8 mouse cellular contexts compared by ENCODE assay signal in genomic region chr17:31535871-31536629, GRCm38 (mm10). TPM values are rescaled to one million over a fixed set of nuclear protein-coding genes. Genes with fewer than 3 reads are reported as not detected.
DNase-seq lines count a peak whose midpoint lies in the region; ATAC-seq and TF ChIP-seq lines count a peak whose summit lies in the region.

No protein-coding gene starts in this region.

- WGBS in hindbrain, embryonic 12.5 days = 24% methylated on average over 8 of the region's 8 CpGs
- 46% methylated on average over 8 of the region's 8 CpGs for WGBS in midbrain, embryonic 11.5 days
- WGBS in stomach, postnatal 0 days = 19% methylated on average over 8 of the region's 8 CpGs

- H3K9me3 ChIP-seq in hindbrain, embryonic 12.5 days (replicated peaks) = no peaks in the 10 kb centered on the region
- no peaks in the 10 kb centered on the region for H3K9me3 ChIP-seq in midbrain, embryonic 11.5 days (ENCODE audit: control insufficient read depth, low read length)
- no peaks in the 10 kb centered on the region for H3K9me3 ChIP-seq in stomach, postnatal 0 days (ENCODE audit: control insufficient read depth, low read length)

- peak; percentile 86 for ATAC-seq in hindbrain, embryonic 12.5 days (ENCODE audit: low FRiP score)
- ATAC-seq in midbrain, embryonic 11.5 days (ENCODE audit: low FRiP score) = peak; percentile 57
- peak; percentile 68; the same call in 1 of the 2 replicates for ATAC-seq in stomach, postnatal 0 days (ENCODE audit: low FRiP score, low TSS enrichment)
- ATAC-seq in erythroblast, adult 5-6 weeks (replicated peaks; ENCODE audit: low FRiP score, poor library complexity, severe bottlenecking) = no peak

- H3K9ac ChIP-seq in hindbrain, embryonic 12.5 days = no peak overlapping the region
- peak overlapping the region; percentile 51 for H3K9ac ChIP-seq in midbrain, embryonic 11.5 days (ENCODE audit: low read length)
- no peak overlapping the region for H3K9ac ChIP-seq in stomach, postnatal 0 days (ENCODE audit: low read length)

- no peak overlapping the region for H3K4me3 ChIP-seq in hindbrain, embryonic 12.5 days
- no peak overlapping the region for H3K4me3 ChIP-seq in midbrain, embryonic 11.5 days (ENCODE audit: low read depth, low read length)
- H3K4me3 ChIP-seq in stomach, postnatal 0 days (ENCODE audit: low read depth, low read length) = no peak overlapping the region

- no peak for TF ChIP-seq EP300 in stomach, postnatal 0 days (optimal IDR thresholded peaks at IDR 0.05)

- TF ChIP-seq CTCF in stomach, postnatal 0 days (IDR thresholded peaks at IDR 0.05; ENCODE audit: low read depth) = no peak

- no peaks in the 10 kb centered on the region for H3K27me3 ChIP-seq in hindbrain, embryonic 12.5 days
- H3K27me3 ChIP-seq in midbrain, embryonic 11.5 days (ENCODE audit: control insufficient read depth, insufficient read depth, low read length) = no peaks in the 10 kb centered on the region
- H3K27me3 ChIP-seq in stomach, postnatal 0 days (ENCODE audit: control insufficient read depth, insufficient read depth, low read length) = no peaks in the 10 kb centered on the region

- DNase-seq in urinary bladder, postnatal 4 days (ENCODE audit: low spot score in 2 of 2) = peak; percentile 54 to 69
- no peak for DNase-seq in urinary bladder, adult 2 months (ENCODE audit: low spot score)
- DNase-seq in gastrocnemius, adult 18-20 months (ENCODE audit: low spot score) = peak; percentile 30
- DNase-seq in layer of hippocampus, postnatal 10 days (ENCODE audit: low spot score in 2 of 2) = peak; percentile 73 to 78
- peak; percentile 88 for DNase-seq in midbrain, embryonic 11.5 days (ENCODE audit: low spot score, missing footprints)
- peak; percentile 25 for DNase-seq in stomach, postnatal 0 days (ENCODE audit: low spot score)

- peaks cover 19% of the 10 kb centered on the region for H3K4me1 ChIP-seq in hindbrain, embryonic 12.5 days
- H3K4me1 ChIP-seq in midbrain, embryonic 11.5 days (ENCODE audit: control insufficient read depth, insufficient read depth, low read length) = peaks cover 4% of the 10 kb centered on the region; the same call in 1 of the 2 replicates
- peaks cover 6% of the 10 kb centered on the region for H3K4me1 ChIP-seq in stomach, postnatal 0 days (replicated peaks; ENCODE audit: control insufficient read depth, insufficient read depth)

- H3K27ac ChIP-seq in hindbrain, embryonic 12.5 days = peak overlapping the region; percentile 90
- H3K27ac ChIP-seq in midbrain, embryonic 11.5 days (ENCODE audit: low read depth, low read length) = peak overlapping the region; percentile 1
- peak overlapping the region; percentile 74 for H3K27ac ChIP-seq in stomach, postnatal 0 days (replicated peaks)

- peak overlapping the region; percentile 7; the same call in 1 of the 2 replicates for H3K4me2 ChIP-seq in hindbrain, embryonic 12.5 days (replicated peaks)
- no peak overlapping the region for H3K4me2 ChIP-seq in midbrain, embryonic 11.5 days
- 0 out of 2 replicates have a peak overlapping the region, but pooled peaks have one; percentile 3 for H3K4me2 ChIP-seq in stomach, postnatal 0 days (replicated peaks; ENCODE audit: low read depth)

- peaks cover 7% of the 10 kb centered on the region for H3K36me3 ChIP-seq in hindbrain, embryonic 12.5 days
- H3K36me3 ChIP-seq in midbrain, embryonic 11.5 days (ENCODE audit: control insufficient read depth, insufficient read depth, low read length) = no peaks in the 10 kb centered on the region
- H3K36me3 ChIP-seq in stomach, postnatal 0 days (ENCODE audit: control insufficient read depth, insufficient read depth, low read length) = peaks cover 5% of the 10 kb centered on the region

RNA-seq across cellular contexts. Expression of gene Ndufv3, which starts 16.1 kb away (rescaled TPM):
- polyA plus RNA-seq in urinary bladder, adult 2 months (2012; rRNA removed) = 219 and 221 TPM in 2 replicates
- total RNA-seq in gastrocnemius, adult 18-20 months (2021) = 100 to 1,000 TPM; 469 to 480 TPM
- 230 and 273 TPM in 2 replicates for polyA plus RNA-seq in hindbrain, embryonic 12.5 days (2016; fragmentation: Nextera tagmentation; extraction: Ambion mirVana)
- 100 to 1,000 TPM; 294 to 312 TPM for total RNA-seq in layer of hippocampus, postnatal 10 days (2021)
- polyA plus RNA-seq in midbrain, embryonic 11.5 days (2014; fragmentation: Nextera tagmentation; extraction: Ambion mirVana) = 239 and 249 TPM in 2 replicates
- polyA plus RNA-seq in stomach, postnatal 0 days (2015; fragmentation: Nextera tagmentation; extraction: Ambion mirVana) = 334 and 344 TPM in 2 replicates
- total RNA-seq in erythroblast, adult 5-6 weeks (2015; ENCODE audit: low replicate concordance) = 35.9 and 40.1 TPM in 2 replicates
- total RNA-seq in erythroblast, adult 5-6 weeks (2017; ENCODE audit: low replicate concordance) = 41.1 and 65.8 TPM in 2 replicates

RNA-seq across cellular contexts. Expression of gene Wdr4, which starts 16.3 kb away (rescaled TPM):
- 20.5 and 26.7 TPM in 2 replicates for polyA plus RNA-seq in urinary bladder, adult 2 months (2012; rRNA removed)
- 1 to 10 TPM; 4.6 to 7.5 TPM for total RNA-seq in gastrocnemius, adult 18-20 months (2021)
- 36.2 and 39.0 TPM in 2 replicates for polyA plus RNA-seq in hindbrain, embryonic 12.5 days (2016; fragmentation: Nextera tagmentation; extraction: Ambion mirVana)
- total RNA-seq in layer of hippocampus, postnatal 10 days (2021) = 10 to 100 TPM; 26.3 to 28.8 TPM
- polyA plus RNA-seq in midbrain, embryonic 11.5 days (2014; fragmentation: Nextera tagmentation; extraction: Ambion mirVana) = 35.4 and 39.4 TPM in 2 replicates
- 14.9 and 15.6 TPM in 2 replicates for polyA plus RNA-seq in stomach, postnatal 0 days (2015; fragmentation: Nextera tagmentation; extraction: Ambion mirVana)
- 1.0 and 1.9 TPM in 2 replicates for total RNA-seq in erythroblast, adult 5-6 weeks (2015; ENCODE audit: low replicate concordance)
- 4.3 and 8.6 TPM in 2 replicates for total RNA-seq in erythroblast, adult 5-6 weeks (2017; ENCODE audit: low replicate concordance)

RNA-seq across cellular contexts. Expression of gene Pknox1, which starts 28.5 kb away (rescaled TPM):
- polyA plus RNA-seq in urinary bladder, adult 2 months (2012; rRNA removed) = 21.4 and 23.1 TPM in 2 replicates
- total RNA-seq in gastrocnemius, adult 18-20 months (2021) = 10 to 100 TPM in 1 of 2 experiments, 1 to 10 TPM in 1; 5.8 to 11.4 TPM
- polyA plus RNA-seq in hindbrain, embryonic 12.5 days (2016; fragmentation: Nextera tagmentation; extraction: Ambion mirVana) = 39.8 and 40.2 TPM in 2 replicates
- total RNA-seq in layer of hippocampus, postnatal 10 days (2021) = 10 to 100 TPM; 16.4 to 17.5 TPM
- 22.4 and 22.7 TPM in 2 replicates for polyA plus RNA-seq in midbrain, embryonic 11.5 days (2014; fragmentation: Nextera tagmentation; extraction: Ambion mirVana)
- 9.5 and 9.8 TPM in 2 replicates for polyA plus RNA-seq in stomach, postnatal 0 days (2015; fragmentation: Nextera tagmentation; extraction: Ambion mirVana)
- 8.5 and 8.6 TPM in 2 replicates for total RNA-seq in erythroblast, adult 5-6 weeks (2015; ENCODE audit: low replicate concordance)
- 6.9 and 15.9 TPM in 2 replicates for total RNA-seq in erythroblast, adult 5-6 weeks (2017; ENCODE audit: low replicate concordance)

Comparison
In these comparisons a context has a peak if more than half of its experiments do, and no peak if none do; other contexts are left out.
1. H3K27ac ChIP-seq: peak in every context shown above with its lines; median percentile 90 in hindbrain, embryonic 12.5 days; 74 in stomach, postnatal 0 days; 1 in midbrain, embryonic 11.5 days.